Mouse (Mus musculus): ENCODE data around the gene Map3k14.

- TF ChIP-seq CTCF (IDR thresholded peaks at IDR 0.05; ENCODE audit: low read depth) (peak; percentile 48), EP300 (IDR thresholded peaks at IDR 0.05; ENCODE audit: low read depth) (no peak)
Measured at GRCm38 (mm10) chr11:103237757-103238156, 29.5 kb downstream of the Map3k14 start.

Measured in liver, embryonic 14.5 days (tissue).